Mouse (Mus musculus) G1E (cell line): ENCODE results near the gene Tsg101.

Source experiments
- CTCF ChIP-seq: IDR thresholded peaks from 2 replicates; pipeline ENCODE4 v1.5.1; 2012; ENCODE audit warnings: low read depth, low read length, inconsistent platforms, mixed read lengths
- GATA1 ChIP-seq: IDR thresholded peaks from 2 replicates; pipeline ENCODE4 v1.6.1; 2012; ENCODE audit warnings: borderline replicate concordance, low read length, inconsistent platforms, mixed read lengths
- GATA2 ChIP-seq: IDR thresholded peaks from 2 replicates; pipeline ENCODE4 v1.6.1; 2012; ENCODE audit warnings: low read depth, low read length, inconsistent platforms, borderline replicate concordance
- POLR2AphosphoS5 ChIP-seq: IDR thresholded peaks from 2 replicates; pipeline ENCODE4 v1.6.1; 2012; ENCODE audit warnings: low read depth, low read length, inconsistent platforms; ENCODE audit not compliant: insufficient replicate concordance

DNA sequence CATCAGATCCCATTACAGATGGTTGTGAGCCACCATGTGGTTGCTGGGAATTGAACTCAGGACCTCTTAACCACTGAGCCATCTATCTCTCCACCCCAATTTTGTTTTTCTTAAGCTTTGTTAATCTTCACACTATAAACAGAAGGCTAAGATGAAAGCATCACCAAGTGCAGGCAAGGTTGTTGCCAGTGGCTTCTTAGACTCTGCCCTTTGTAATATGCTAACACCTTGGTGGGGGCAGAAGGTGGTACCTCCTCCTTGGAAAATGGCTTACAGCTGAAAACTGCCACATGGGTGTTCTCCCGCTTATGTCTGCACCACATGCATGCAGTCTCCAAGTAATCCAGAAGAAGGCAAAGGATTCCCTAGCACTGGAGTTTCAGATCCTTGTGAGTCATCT lies 67.1 kb downstream of the Tsg101 start:
- no peak for TF ChIP-seq CTCF
- TF ChIP-seq GATA1: no peak
- no peak; the same call in 1 of the 2 replicates for TF ChIP-seq POLR2AphosphoS5
- TF ChIP-seq GATA2: no peak
